8 mouse cellular contexts compared by ENCODE assay signal in genomic region chrX:169978436-169979381, GRCm38 (mm10). TPM values are rescaled to one million over a fixed set of nuclear protein-coding genes. Genes with fewer than 3 reads are reported as not detected.
DNase-seq lines count a peak whose midpoint lies in the region.
"Not testable (repeated sequence)": the region's sequence is repeated elsewhere in the genome, so short reads cannot be mapped to it uniquely, and the experiment has no call there.

No protein-coding gene starts in this region.

- not testable (repeated sequence) for H3K27me3 ChIP-seq in hindbrain, embryonic 10.5 days (ENCODE audit: insufficient read depth, poor library complexity, severe bottlenecking)

- WGBS in hindbrain, embryonic 10.5 days = 71% methylated on average over 29 of the region's 29 CpGs

- H3K4me1 ChIP-seq in hindbrain, embryonic 10.5 days (replicated peaks) = not testable (repeated sequence)

- peaks cover 94% of the 10 kb centered on the region for H3K9me3 ChIP-seq in hindbrain, embryonic 10.5 days

- DNase-seq in T-cell, adult 2 months (ENCODE audit: low spot score) = peak; percentile 69
- DNase-seq in cerebellum, postnatal 4 days (ENCODE audit: low spot score in 2 of 2) = peak; percentile 60 to 97
- peak; percentile 85 to 86 for DNase-seq in frontal cortex, postnatal 25 days (ENCODE audit: low spot score in 2 of 2)
- peak; percentile 80 for DNase-seq in hindbrain, embryonic 10.5 days (ENCODE audit: low spot score)
- DNase-seq in layer of hippocampus, postnatal 25 days (ENCODE audit: extremely low spot score in 1 of 2, low spot score in 1 of 2) = peak; percentile 94
- peak; percentile 72 for DNase-seq in lung, postnatal 36 days
- DNase-seq in retina, embryonic 14.5 days (ENCODE audit: low spot score) = peak; percentile 97
- DNase-seq in urinary bladder, adult 2 months (ENCODE audit: low spot score) = peak; percentile 60

- H3K36me3 ChIP-seq in hindbrain, embryonic 10.5 days = peaks cover 95% of the 10 kb centered on the region

- not testable (repeated sequence) for H3K4me3 ChIP-seq in hindbrain, embryonic 10.5 days

- not testable (repeated sequence) for H3K27ac ChIP-seq in hindbrain, embryonic 10.5 days

RNA-seq across cellular contexts. Expression of gene Gm21887, which starts 30.8 kb away (rescaled TPM):
- 229 and 264 TPM in 2 replicates for polyA plus RNA-seq in hindbrain, embryonic 10.5 days (2016; fragmentation: Nextera tagmentation; extraction: Ambion mirVana)
- 100 to 1,000 TPM in 1 of 2 experiments, 10 to 100 TPM in 1; 65.7 to 260 TPM for total RNA-seq in layer of hippocampus, postnatal 25 days (2021)
- 220 and 239 TPM in 2 replicates for polyA plus RNA-seq in urinary bladder, adult 2 months (2012; rRNA removed)
